Mouse (Mus musculus) ES-E14 (cell line): ENCODE data around the gene Slc25a45.

ENCODE experiments used
- CHD2 ChIP-seq: IDR thresholded peaks from 2 replicates; pipeline ENCODE4 v1.6.1; 2014; ENCODE audit warnings: mild to moderate bottlenecking, low read depth, low read length, inconsistent platforms
- HCFC1 ChIP-seq: IDR thresholded peaks from 2 replicates; pipeline ENCODE4 v1.6.1; 2012; ENCODE audit warnings: low read length, inconsistent platforms, borderline replicate concordance; ENCODE audit not compliant: insufficient read depth
- ZC3H11A ChIP-seq: IDR thresholded peaks from 2 replicates; pipeline ENCODE4 v1.6.1; 2012; ENCODE audit warnings: low read depth, mild to moderate bottlenecking, inconsistent platforms, low read length, borderline replicate concordance
- ZNF384 ChIP-seq: IDR thresholded peaks from 2 replicates; pipeline ENCODE4 v1.6.1; 2012; ENCODE audit warnings: low read depth, low read length, inconsistent platforms

DNA sequence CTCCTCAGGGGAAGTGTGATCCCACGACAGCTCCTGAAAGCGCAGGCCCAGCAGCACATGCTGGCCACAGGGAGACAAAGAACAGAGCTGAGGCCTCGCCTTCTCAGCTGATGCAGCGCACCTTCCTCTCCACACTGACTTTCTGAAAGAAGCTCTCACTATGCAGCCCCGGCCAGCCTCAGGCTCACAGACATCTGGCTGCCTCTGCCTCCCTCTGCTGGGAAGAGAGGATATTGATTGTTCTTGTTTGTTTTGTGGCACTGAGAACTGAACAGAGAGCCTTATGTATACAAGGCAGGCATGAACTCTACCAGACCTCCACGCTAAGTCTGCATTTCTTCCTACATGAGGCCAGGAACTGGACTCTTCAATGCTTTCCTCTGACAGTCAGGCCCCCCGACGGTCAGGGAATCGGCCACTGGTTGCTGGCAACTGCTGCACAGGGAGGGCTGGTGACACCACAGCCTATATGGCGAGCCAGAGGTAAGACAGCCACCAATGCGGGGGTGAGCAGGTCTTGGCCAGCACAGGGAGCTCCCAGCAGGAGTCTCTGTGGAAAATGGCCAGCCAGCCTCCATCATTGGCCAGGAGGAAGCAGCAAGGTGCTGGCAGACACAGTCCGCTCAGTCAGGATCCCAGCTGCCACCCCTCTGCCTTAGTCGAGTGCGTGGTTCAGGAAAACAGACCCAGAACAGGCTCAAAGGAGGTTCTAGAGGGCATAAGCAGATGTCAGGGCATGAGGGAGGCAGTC, 15.1 kb upstream of the Slc25a45 start:
- TF ChIP-seq HCFC1 (no peak), ZC3H11A (no peak), CHD2 (no peak), ZNF384 (no peak)
